Mouse (Mus musculus) hindbrain, embryonic 11.5 days (tissue): Measurements from ENCODE around the gene Zbtb20. TPM values are rescaled to one million over a fixed set of nuclear protein-coding genes. Genes with fewer than 3 reads are reported as not detected.
A peak's percentile ranks its signal among the peaks of the same experiment; 100 is the strongest.

Source experiments
- ATAC-seq: fragments of 200-750 bp; cut with Nextera tagmentation; 2 replicates; pipeline ENCODE4 v1.8.0; 2017; ENCODE audit warnings: mild to moderate bottlenecking, moderate TSS enrichment, moderate library complexity; ENCODE audit not compliant: low FRiP score
- DNase-seq: peaks from one replicate; pipeline ENCODE4 v3.0.0-alpha.2; 2015; ENCODE audit warnings: low spot score
- H3K27ac ChIP-seq: fragments of 300-500 bp; sonication (generic); 2 replicates; pipeline ENCODE4 v1.5.1; 2014; ENCODE audit warnings: mild to moderate bottlenecking, low read depth, low read length
- H3K27me3 ChIP-seq: fragments of 300-500 bp; sonication (generic); 2 replicates; pipeline ENCODE4 v1.6.1; 2014; ENCODE audit warnings: mild to moderate bottlenecking, low read length, moderate library complexity, mixed read lengths; ENCODE audit not compliant: control insufficient read depth, insufficient read depth
- H3K36me3 ChIP-seq: fragments of 300-500 bp; sonication (generic); 2 replicates; pipeline ENCODE4 v1.6.1; 2014; ENCODE audit warnings: mild to moderate bottlenecking, low read length, moderate library complexity, mixed read lengths; ENCODE audit not compliant: control insufficient read depth, insufficient read depth
- H3K4me1 ChIP-seq: fragments of 300-500 bp; sonication (generic); replicated peaks from 2 replicates; pipeline ENCODE4 v1.6.1; 2014; ENCODE audit warnings: low read length, mixed read lengths; ENCODE audit not compliant: control insufficient read depth, insufficient read depth
- H3K4me2 ChIP-seq: fragments of 300-500 bp; sonication (generic); replicated peaks from 2 replicates; pipeline ENCODE4 v1.6.1; 2014; ENCODE audit warnings: mild to moderate bottlenecking, low read depth, low read length
- H3K4me3 ChIP-seq: fragments of 300-500 bp; sonication (generic); 2 replicates; pipeline ENCODE4 v1.5.1; 2014; ENCODE audit warnings: low read depth, low read length
- H3K9ac ChIP-seq: fragments of 300-500 bp; sonication (generic); 2 replicates; pipeline ENCODE4 v1.6.1; 2014; ENCODE audit warnings: low read depth, low read length
- H3K9me3 ChIP-seq: fragments of 300-500 bp; sonication (generic); 2 replicates; pipeline ENCODE4 v1.6.1; 2016; ENCODE audit warnings: low read length; ENCODE audit not compliant: control insufficient read depth
- WGBS: fragments of 180-500 bp; shearing (Covaris S2); extraction: QIAGEN DNeasy Blood & Tissue Kit; methylation state at CpG from one replicate; pipeline ENCODE4 v1.1.7; 2014; 5-methylcytosine and 5-hydroxymethylcytosine counted together
- polyA plus RNA-seq: library from polyadenylated mRNA; unstranded; fragments of >200 nt; fragmentation: Nextera tagmentation; extraction: Ambion mirVana; gene quantifications from 2 replicates; pipeline ENCODE4 v1.2.1, GENCODE M21; 2014

The Zbtb20 gene
- polyA plus RNA-seq, 1 experiment from 2014 or later = 64.1 TPM

DNA sequence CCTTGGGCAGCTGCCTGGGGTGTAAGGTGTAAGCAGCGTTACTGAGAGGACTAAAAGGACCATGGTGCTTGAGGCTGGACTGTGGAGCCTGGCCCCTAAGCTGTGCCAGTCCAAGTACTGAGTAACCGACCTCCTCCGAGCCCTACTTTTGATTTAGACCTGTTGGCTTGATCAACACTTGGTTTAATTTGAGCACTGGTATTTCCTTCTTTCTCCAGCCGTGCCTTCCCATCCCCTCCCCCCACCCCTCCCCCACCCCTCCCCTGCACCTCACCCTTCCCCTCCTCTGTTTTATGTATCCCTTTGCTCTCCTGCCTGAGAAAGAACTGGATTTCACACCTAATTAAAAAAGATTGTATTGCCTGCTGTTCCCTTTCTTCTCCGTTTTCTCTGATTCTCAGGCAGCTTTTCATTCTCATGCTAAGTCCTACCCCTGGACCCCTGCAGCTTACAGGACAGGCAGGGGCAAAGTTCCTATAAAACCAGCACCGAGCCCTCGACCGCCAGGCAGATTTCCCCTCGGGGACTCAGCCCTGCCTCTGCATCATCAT is 728.0 kb downstream of the Zbtb20 start:
- DNase-seq (peak; percentile 64), ATAC-seq (peak; percentile 93)
- H3K9ac ChIP-seq = no peak overlapping the region
- no peaks in the 10 kb centered on the region for H3K9me3 ChIP-seq
- H3K27me3 ChIP-seq = no peaks in the 10 kb centered on the region
- H3K4me2 ChIP-seq = no peak overlapping the region
- H3K27ac ChIP-seq = no peak overlapping the region
- H3K4me3 ChIP-seq = no peak overlapping the region
- H3K4me1 ChIP-seq = peaks cover 2% of the 10 kb centered on the region; the same call in 1 of the 2 replicates
- H3K36me3 ChIP-seq = no peaks in the 10 kb centered on the region; the same call in 1 of the 2 replicates
- 3% methylated on average over 9 of the region's 9 CpGs for WGBS

- H3K27me3 ChIP-seq = no peaks in the 10 kb centered on the region
- H3K27ac ChIP-seq = no peak overlapping the region
- 36% methylated on average over 4 of the region's 4 CpGs for WGBS
- H3K4me3 ChIP-seq = no peak overlapping the region
- peaks cover 2% of the 10 kb centered on the region; the same call in 1 of the 2 replicates for H3K4me1 ChIP-seq
- no peaks in the 10 kb centered on the region; the same call in 1 of the 2 replicates for H3K36me3 ChIP-seq
- ATAC-seq (peak; percentile 50), DNase-seq (no peak)
- no peaks in the 10 kb centered on the region for H3K9me3 ChIP-seq
- H3K9ac ChIP-seq = no peak overlapping the region
- no peak overlapping the region for H3K4me2 ChIP-seq
Observed at GRCm38 (mm10) chr16:43604399-43605013, 728.8 kb downstream of the Zbtb20 start.

DNA sequence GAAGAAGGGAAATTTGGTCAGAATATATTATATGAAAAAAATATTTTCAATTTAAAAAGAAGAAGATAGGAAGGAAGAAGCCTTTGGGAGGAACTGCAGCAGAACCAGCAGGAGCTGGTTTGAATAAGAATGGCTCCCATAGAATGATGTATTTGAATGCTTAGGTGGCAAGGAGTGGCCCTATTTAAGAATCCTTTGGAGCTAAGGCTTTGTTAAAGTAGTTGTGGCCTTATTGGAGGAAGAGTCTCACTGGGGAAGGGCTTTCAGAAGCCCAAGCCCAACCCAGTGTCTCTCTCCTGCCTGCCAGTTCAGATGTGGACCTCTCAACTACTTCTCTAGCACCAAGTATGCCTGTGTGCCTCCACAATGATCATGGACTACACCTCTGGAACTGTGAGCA is 731.4 kb downstream of the Zbtb20 start:
- H3K4me3 ChIP-seq = no peak overlapping the region
- no peaks in the 10 kb centered on the region for H3K27me3 ChIP-seq
- no peak overlapping the region for H3K9ac ChIP-seq
- H3K36me3 ChIP-seq = peaks cover 6% of the 10 kb centered on the region; the same call in 1 of the 2 replicates
- no peaks in the 10 kb centered on the region for H3K9me3 ChIP-seq
- ATAC-seq (no peak), DNase-seq (no peak)
- no peak overlapping the region for H3K4me2 ChIP-seq
- H3K4me1 ChIP-seq = peaks cover 2% of the 10 kb centered on the region; the same call in 1 of the 2 replicates
- H3K27ac ChIP-seq = no peak overlapping the region

GRCm38 (mm10) chr16:43608066-43608465 is 732.4 kb downstream of the Zbtb20 start:
- no peak overlapping the region for H3K27ac ChIP-seq
- H3K9me3 ChIP-seq = no peaks in the 10 kb centered on the region
- H3K36me3 ChIP-seq = peaks cover 6% of the 10 kb centered on the region; the same call in 1 of the 2 replicates
- ATAC-seq (no peak), DNase-seq (no peak)
- no peak overlapping the region for H3K9ac ChIP-seq
- H3K4me3 ChIP-seq = no peak overlapping the region
- no peak overlapping the region for H3K4me2 ChIP-seq
- peaks cover 2% of the 10 kb centered on the region; the same call in 1 of the 2 replicates for H3K4me1 ChIP-seq
- no peaks in the 10 kb centered on the region for H3K27me3 ChIP-seq

DNA sequence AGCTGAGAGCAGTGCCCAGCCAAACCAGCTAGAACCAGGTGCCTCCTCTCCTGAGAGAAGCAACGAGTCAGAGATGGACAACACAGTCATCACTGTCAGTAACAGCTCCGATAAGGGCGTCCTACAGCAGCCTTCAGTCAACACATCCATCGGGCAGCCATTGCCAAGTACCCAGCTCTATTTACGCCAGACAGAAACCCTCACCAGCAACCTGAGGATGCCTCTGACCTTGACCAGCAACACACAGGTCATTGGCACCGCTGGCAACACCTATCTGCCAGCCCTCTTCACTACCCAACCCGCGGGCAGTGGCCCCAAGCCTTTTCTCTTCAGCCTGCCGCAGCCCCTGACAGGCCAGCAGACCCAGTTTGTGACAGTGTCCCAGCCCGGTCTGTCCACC is 734.7 kb downstream of the Zbtb20 start:
- no peak overlapping the region for H3K27ac ChIP-seq
- H3K4me3 ChIP-seq = no peak overlapping the region
- no peaks in the 10 kb centered on the region for H3K4me1 ChIP-seq
- no peak overlapping the region for H3K9ac ChIP-seq
- ATAC-seq = no peak
- H3K27me3 ChIP-seq = no peaks in the 10 kb centered on the region
- H3K36me3 ChIP-seq = peaks cover 6% of the 10 kb centered on the region; the same call in 1 of the 2 replicates
- H3K4me2 ChIP-seq = no peak overlapping the region
- no peak for DNase-seq
- WGBS = 94% methylated on average over 10 of the region's 10 CpGs
- no peaks in the 10 kb centered on the region for H3K9me3 ChIP-seq

DNA sequence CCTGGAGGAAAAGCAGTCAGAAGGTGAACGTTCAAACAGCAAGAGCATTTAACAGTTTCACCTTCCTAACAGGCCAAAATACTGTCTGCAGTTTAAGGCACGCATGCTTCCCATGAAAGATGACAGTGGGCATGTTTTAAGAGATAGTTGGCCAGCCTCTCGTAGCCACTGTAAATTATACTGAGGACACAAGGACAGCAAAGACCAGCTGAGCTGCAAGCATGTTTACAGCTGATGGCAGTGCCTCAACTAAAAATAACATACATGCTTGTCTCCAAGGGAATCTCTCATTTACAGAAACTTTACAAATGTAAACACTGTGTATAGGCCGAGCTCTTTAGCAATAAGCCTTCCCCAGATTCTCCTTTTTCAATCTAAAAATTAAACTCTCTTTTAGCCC is 740.7 kb downstream of the Zbtb20 start:
- Histone ChIP-seq H3K4me2 (no peak overlapping the region), H3K36me3 (0 out of 2 replicates have a peak, but pooled peaks cover 3% of the 10 kb centered on the region), H3K9me3 (no peaks in the 10 kb centered on the region), H3K9ac (no peak overlapping the region), H3K4me1 (no peaks in the 10 kb centered on the region), H3K4me3 (no peak overlapping the region), H3K27me3 (no peaks in the 10 kb centered on the region), H3K27ac (no peak overlapping the region)
- WGBS = 71% methylated on average over 4 of the region's 4 CpGs
- DNase-seq (no peak), ATAC-seq (no peak)

GRCm38 (mm10) chr16:43617346-43617745 is 741.7 kb downstream of the Zbtb20 start:
- 76% methylated on average over 6 of the region's 6 CpGs for WGBS
- DNase-seq = no peak

GRCm38 (mm10) chr16:43618286-43618685 is 742.6 kb downstream of the Zbtb20 start:
- 90% methylated on average over 23 of the region's 23 CpGs for WGBS
- H3K4me1 ChIP-seq = 0 out of 2 replicates have a peak, but pooled peaks cover 2% of the 10 kb centered on the region

More at GRCm38 (mm10) chr16:43617346-43617745, 741.7 kb downstream of the Zbtb20 start:
- Histone ChIP-seq H3K27me3 (no peaks in the 10 kb centered on the region), H3K4me3 (no peak overlapping the region), H3K4me2 (no peak overlapping the region), H3K4me1 (no peaks in the 10 kb centered on the region), H3K27ac (no peak overlapping the region), H3K9me3 (no peaks in the 10 kb centered on the region), H3K9ac (no peak overlapping the region), H3K36me3 (0 out of 2 replicates have a peak, but pooled peaks cover 3% of the 10 kb centered on the region)
- no peak for ATAC-seq

DNA sequence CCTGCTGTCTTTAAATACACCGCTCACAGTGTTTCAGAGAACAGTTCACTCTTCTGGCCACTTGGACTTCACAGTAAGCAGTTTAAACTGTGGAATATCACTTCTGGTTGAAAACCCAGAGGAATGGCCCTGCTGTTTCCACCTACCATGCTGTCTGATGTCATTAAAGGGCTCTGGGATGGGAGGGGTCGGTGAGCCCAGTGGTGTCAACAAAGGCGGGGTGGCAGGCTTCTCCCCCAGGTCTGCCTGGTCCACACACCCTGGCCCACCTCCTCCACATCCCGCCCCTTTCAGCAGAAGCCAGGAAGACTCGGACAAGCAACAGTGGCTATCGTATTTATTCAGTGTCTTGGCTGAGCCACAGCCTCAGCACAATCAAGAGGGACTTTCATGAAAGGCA is 743.6 kb downstream of the Zbtb20 start:
- Histone ChIP-seq H3K9me3 (no peaks in the 10 kb centered on the region), H3K4me2 (no peak overlapping the region), H3K4me3 (no peak overlapping the region), H3K9ac (no peak overlapping the region), H3K27me3 (no peaks in the 10 kb centered on the region), H3K27ac (no peak overlapping the region), H3K4me1 (0 out of 2 replicates have a peak, but pooled peaks cover 2% of the 10 kb centered on the region), H3K36me3 (0 out of 2 replicates have a peak, but pooled peaks cover 3% of the 10 kb centered on the region)
- ATAC-seq (no peak), DNase-seq (no peak)
- WGBS = 35% methylated on average over 6 of the region's 6 CpGs

More at GRCm38 (mm10) chr16:43618286-43618685, 742.6 kb downstream of the Zbtb20 start:
- Histone ChIP-seq H3K9ac (no peak overlapping the region), H3K27ac (no peak overlapping the region), H3K36me3 (0 out of 2 replicates have a peak, but pooled peaks cover 3% of the 10 kb centered on the region), H3K4me3 (no peak overlapping the region), H3K4me2 (no peak overlapping the region), H3K9me3 (no peaks in the 10 kb centered on the region), H3K27me3 (no peaks in the 10 kb centered on the region)
- no peak for DNase-seq
- ATAC-seq = no peak
